Mouse (Mus musculus) kidney, embryonic 14.5 days (tissue): ENCODE measurements at regions not wholly inside any gene's neighbourhood (a gene's known extent, or its start where the extent isn't known, plus 50 kb on each side); places are given as distances from the start of the nearest gene placed in this dataset.

Experiments used
- ATAC-seq: fragments of 200-750 bp; cut with Nextera tagmentation; 2 replicates; pipeline ENCODE4 v1.8.0; 2017; ENCODE audit warnings: moderate number of reproducible peaks, mild to moderate bottlenecking, moderate TSS enrichment, moderate library complexity; ENCODE audit not compliant: low FRiP score, low TSS enrichment
- H3K27ac ChIP-seq: fragments of 300-500 bp; sonication (generic); 2 replicates; pipeline ENCODE4 v1.5.1; 2014; ENCODE audit warnings: low read depth, mild to moderate bottlenecking, low read length, moderate library complexity, mixed read lengths
- H3K27me3 ChIP-seq: fragments of 300-500 bp; sonication (generic); 2 replicates; pipeline ENCODE4 v1.6.1; 2014; ENCODE audit warnings: mild to moderate bottlenecking, low read length; ENCODE audit not compliant: control insufficient read depth, insufficient read depth
- H3K36me3 ChIP-seq: fragments of 300-500 bp; sonication (generic); 2 replicates; pipeline ENCODE4 v1.6.1; 2014; ENCODE audit warnings: low read length, mixed read lengths; ENCODE audit not compliant: control insufficient read depth, insufficient read depth
- H3K4me1 ChIP-seq: fragments of 300-500 bp; sonication (generic); 2 replicates; pipeline ENCODE4 v1.6.1; 2014; ENCODE audit warnings: low read length, mixed read lengths; ENCODE audit not compliant: control insufficient read depth, insufficient read depth
- H3K4me2 ChIP-seq: fragments of 300-500 bp; sonication (generic); replicated peaks from 2 replicates; pipeline ENCODE4 v1.6.1; 2014; ENCODE audit warnings: low read depth, mild to moderate bottlenecking, low read length
- H3K4me3 ChIP-seq: fragments of 300-500 bp; sonication (generic); 2 replicates; pipeline ENCODE4 v1.5.1; 2014; ENCODE audit warnings: mild to moderate bottlenecking, low read length
- H3K9ac ChIP-seq: fragments of 300-500 bp; sonication (generic); 2 replicates; pipeline ENCODE4 v1.6.1; 2014; ENCODE audit warnings: low read depth, mild to moderate bottlenecking, low read length, moderate library complexity
- H3K9me3 ChIP-seq: fragments of 300-500 bp; sonication (generic); 2 replicates; pipeline ENCODE4 v1.6.1; 2016; ENCODE audit warnings: low read length; ENCODE audit not compliant: control insufficient read depth
- WGBS: fragments of 180-500 bp; shearing (Covaris S2); extraction: QIAGEN DNeasy Blood & Tissue Kit; methylation state at CpG from one replicate; pipeline ENCODE4 v1.1.7; 2014; 5-methylcytosine and 5-hydroxymethylcytosine counted together

DNA sequence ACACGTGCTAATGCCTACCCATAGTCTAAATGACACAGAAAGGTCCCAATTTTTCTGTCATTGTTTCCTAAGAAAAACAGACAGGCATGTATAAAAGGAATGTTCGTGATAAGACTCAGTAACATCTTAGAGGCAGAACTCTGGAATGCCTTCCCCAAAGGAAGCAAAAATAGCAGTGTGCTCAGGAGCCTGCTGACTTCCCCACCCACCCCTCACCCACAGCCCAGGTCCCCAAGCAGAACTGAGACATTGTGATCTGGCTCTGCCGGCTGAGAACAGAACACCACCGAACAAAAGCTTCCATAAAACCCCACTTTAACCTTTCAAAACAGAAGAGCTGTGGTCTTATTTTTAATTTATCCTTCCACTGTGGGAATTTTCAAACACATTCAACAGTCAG, 286.1 kb downstream of the Qk start:
- 62% methylated on average over 4 of the region's 4 CpGs for WGBS
- Histone ChIP-seq H3K4me2 (no peak overlapping the region), H3K27ac (no peak overlapping the region), H3K9me3 (no peaks in the 10 kb centered on the region), H3K4me1 (no peaks in the 10 kb centered on the region), H3K36me3 (no peaks in the 10 kb centered on the region), H3K9ac (no peak overlapping the region), H3K4me3 (no peak overlapping the region), H3K27me3 (no peaks in the 10 kb centered on the region)
- ATAC-seq = no peak

DNA sequence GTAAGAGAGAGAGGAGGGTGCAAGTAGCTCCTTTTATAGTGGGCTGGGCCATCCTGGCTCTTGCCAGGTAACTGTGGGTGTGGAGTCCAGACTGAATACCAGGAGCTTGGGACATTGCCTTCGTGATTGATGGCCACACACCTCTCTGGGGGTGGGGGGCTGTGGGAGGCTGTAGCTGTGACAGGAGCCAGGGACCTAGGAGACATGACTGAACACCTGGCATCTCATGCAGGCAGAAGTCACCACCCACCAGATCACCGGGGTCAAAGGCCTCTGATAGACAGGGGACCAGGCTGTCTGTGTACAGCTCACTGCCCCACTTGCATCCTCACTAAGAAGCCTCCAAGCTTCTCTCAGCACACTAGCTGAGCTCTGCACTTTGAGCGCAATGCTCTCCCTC, 288.6 kb downstream of the Qk start:
- no peak for ATAC-seq
- H3K36me3 ChIP-seq = no peaks in the 10 kb centered on the region
- WGBS = 76% methylated on average over 3 of the region's 3 CpGs

DNA sequence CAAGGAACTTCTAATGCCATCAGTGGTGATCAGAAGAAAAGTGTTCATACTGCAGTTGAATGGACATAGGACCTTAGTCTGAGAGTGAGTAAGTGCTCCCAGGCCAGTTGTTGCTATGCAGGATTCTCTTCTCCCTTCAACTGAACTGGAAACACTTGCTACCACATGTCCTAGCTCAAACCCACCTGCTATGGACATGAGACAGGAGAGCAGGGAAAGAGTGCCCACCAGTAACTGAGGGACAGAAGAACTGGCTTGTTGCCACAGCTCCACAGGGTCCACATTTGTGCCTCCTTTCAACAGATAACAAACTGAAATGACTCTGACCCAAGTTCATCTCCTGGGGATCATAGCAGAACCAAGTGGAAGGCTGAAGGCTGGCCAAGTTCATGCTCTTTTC, 292.9 kb downstream of the Qk start:
- Histone ChIP-seq H3K9ac (no peak overlapping the region), H3K27ac (no peak overlapping the region), H3K4me2 (no peak overlapping the region), H3K36me3 (no peaks in the 10 kb centered on the region), H3K9me3 (no peaks in the 10 kb centered on the region), H3K27me3 (no peaks in the 10 kb centered on the region), H3K4me3 (no peak overlapping the region), H3K4me1 (no peaks in the 10 kb centered on the region)
- ATAC-seq = no peak

More for the DNA sequence above, 288.6 kb downstream of the Qk start:
- no peak overlapping the region for H3K9ac ChIP-seq
- no peaks in the 10 kb centered on the region for H3K4me1 ChIP-seq
- no peak overlapping the region for H3K4me2 ChIP-seq
- no peak overlapping the region for H3K4me3 ChIP-seq
- no peak overlapping the region for H3K27ac ChIP-seq
- H3K27me3 ChIP-seq = no peaks in the 10 kb centered on the region
- H3K9me3 ChIP-seq = no peaks in the 10 kb centered on the region

DNA sequence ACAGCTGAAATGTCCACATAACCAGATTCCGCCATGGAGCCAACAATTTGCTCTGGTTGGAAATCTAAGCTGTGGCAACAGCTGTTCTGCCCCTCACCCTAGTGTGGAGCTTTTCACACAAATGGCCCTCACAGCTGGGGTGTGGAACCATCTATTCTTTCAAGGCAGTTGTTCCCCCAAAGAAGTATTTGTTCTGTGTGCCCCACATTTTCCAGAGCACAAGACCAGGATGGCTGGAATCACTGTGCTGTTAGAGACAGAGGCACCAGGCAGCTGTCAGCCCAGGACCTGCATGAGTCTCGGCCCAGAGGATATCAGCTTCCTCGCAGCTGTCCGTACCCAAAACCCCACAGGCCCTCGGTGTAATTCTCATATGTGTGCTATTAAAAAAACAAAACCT, 294.4 kb downstream of the Qk start:
- Histone ChIP-seq H3K27ac (no peak overlapping the region), H3K4me2 (no peak overlapping the region), H3K36me3 (no peaks in the 10 kb centered on the region), H3K4me1 (no peaks in the 10 kb centered on the region), H3K9me3 (no peaks in the 10 kb centered on the region), H3K9ac (no peak overlapping the region), H3K4me3 (no peak overlapping the region), H3K27me3 (no peaks in the 10 kb centered on the region)
- no peak for ATAC-seq
- 72% methylated on average over 5 of the region's 5 CpGs for WGBS

DNA sequence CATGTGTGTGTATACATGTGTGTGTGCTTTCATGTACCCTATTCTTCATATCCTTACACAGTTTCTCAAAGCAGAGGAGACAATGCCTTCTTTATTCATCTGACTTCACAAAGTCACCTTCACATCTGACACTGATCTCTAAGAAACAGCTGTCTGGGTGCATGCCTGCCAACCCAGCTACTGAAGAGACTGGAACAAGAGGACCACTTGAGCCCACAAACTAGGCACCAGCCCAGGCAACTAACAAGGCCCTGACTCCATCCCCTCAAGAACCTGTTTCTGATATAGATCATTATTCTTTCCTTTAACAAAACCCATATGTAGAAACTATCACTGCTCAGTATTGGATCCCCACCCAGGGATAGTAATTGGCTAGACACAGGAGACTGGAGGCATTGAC, 295.3 kb downstream of the Qk start:
- H3K9ac ChIP-seq = no peak overlapping the region
- H3K9me3 ChIP-seq = no peaks in the 10 kb centered on the region
- no peak overlapping the region for H3K4me3 ChIP-seq
- no peaks in the 10 kb centered on the region for H3K27me3 ChIP-seq
- no peaks in the 10 kb centered on the region for H3K4me1 ChIP-seq
- H3K4me2 ChIP-seq = no peak overlapping the region
- ATAC-seq = no peak
- H3K36me3 ChIP-seq = no peaks in the 10 kb centered on the region
- H3K27ac ChIP-seq = no peak overlapping the region

DNA sequence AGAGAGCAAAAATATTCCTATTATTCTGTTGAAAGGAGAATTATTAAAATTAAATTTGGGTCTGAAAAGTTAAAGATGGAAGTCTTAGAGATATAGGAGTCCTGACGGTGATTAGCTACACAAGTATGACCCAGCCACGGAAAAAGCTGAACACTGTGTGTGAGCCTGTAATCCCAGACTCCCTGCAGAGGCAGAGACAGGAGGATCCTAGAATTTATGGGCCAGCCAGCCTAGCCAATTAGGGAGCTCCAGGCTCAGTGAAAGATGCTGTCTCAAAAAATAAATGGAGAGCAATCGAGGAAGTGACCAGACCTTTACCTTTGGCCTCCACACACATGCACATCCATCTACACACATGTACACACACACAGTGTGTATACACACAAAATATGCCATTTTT, 307.5 kb downstream of the Qk start:
- Histone ChIP-seq H3K4me1 (no peaks in the 10 kb centered on the region), H3K9me3 (no peaks in the 10 kb centered on the region), H3K27me3 (no peaks in the 10 kb centered on the region), H3K36me3 (no peaks in the 10 kb centered on the region), H3K4me3 (no peak overlapping the region), H3K4me2 (no peak overlapping the region), H3K9ac (no peak overlapping the region), H3K27ac (no peak overlapping the region)
- 47% methylated on average over 3 of the region's 3 CpGs for WGBS
- no peak for ATAC-seq

DNA sequence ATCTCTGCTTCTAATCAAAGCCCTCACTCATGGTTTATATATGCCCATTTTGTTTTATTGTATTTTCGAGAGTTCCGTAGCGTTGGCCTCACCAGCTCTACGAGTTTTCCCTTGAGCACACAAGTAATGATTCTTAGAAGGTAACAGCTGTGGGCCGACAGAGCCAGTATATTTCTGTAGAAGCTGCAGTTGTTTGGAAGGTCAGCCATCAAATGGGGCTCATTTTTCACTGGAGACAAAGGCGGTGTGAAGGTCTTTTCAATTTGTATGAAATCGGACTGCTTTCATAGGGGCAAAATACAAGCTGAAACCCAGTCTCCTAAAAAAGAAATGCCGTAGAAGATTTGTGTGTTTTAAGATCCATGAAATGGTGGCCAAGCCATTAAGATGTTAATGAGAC, 307.9 kb downstream of the Qk start:
- no peaks in the 10 kb centered on the region for H3K36me3 ChIP-seq
- no peak overlapping the region for H3K4me3 ChIP-seq
- no peak for ATAC-seq
- H3K27me3 ChIP-seq = no peaks in the 10 kb centered on the region
- no peak overlapping the region for H3K4me2 ChIP-seq
- no peaks in the 10 kb centered on the region for H3K4me1 ChIP-seq
- H3K9ac ChIP-seq = no peak overlapping the region
- no peaks in the 10 kb centered on the region for H3K9me3 ChIP-seq
- 45% methylated on average over 8 of the region's 8 CpGs for WGBS
- no peak overlapping the region for H3K27ac ChIP-seq

DNA sequence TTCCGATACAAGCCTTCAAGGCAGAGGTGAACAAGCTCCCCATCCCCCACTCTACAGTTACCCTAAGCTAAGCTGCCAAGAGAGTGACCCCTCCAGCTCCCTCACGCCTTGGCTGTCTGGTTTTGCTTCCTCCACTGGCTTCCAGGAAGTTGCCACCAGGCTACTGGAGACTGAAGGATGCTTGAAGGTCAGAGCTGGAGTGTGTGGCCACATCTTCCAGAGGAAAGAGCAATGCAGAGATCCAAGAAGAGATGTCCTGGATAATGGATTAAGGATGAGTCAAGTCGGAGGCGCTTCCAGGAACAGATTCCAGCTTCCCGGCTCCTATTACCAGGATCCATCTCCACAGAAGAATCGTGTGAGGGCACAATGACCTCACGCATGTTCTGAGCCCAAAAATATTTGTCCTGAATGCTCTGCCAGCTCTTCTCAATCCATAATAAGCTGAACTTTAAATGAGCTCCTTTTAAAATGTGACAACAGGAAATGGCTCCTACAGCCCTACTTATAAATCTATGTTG, 318.5 kb downstream of the Qk start:
- 50% methylated on average over 7 of the region's 7 CpGs for WGBS
- H3K4me1 ChIP-seq = 0 out of 2 replicates have a peak, but pooled peaks cover 4% of the 10 kb centered on the region
- H3K9ac ChIP-seq = no peak overlapping the region
- H3K27ac ChIP-seq = no peak overlapping the region
- no peak for ATAC-seq
- no peaks in the 10 kb centered on the region for H3K36me3 ChIP-seq
- no peak overlapping the region for H3K4me3 ChIP-seq
- no peak overlapping the region for H3K4me2 ChIP-seq
- H3K27me3 ChIP-seq = no peaks in the 10 kb centered on the region
- H3K9me3 ChIP-seq = no peaks in the 10 kb centered on the region

DNA sequence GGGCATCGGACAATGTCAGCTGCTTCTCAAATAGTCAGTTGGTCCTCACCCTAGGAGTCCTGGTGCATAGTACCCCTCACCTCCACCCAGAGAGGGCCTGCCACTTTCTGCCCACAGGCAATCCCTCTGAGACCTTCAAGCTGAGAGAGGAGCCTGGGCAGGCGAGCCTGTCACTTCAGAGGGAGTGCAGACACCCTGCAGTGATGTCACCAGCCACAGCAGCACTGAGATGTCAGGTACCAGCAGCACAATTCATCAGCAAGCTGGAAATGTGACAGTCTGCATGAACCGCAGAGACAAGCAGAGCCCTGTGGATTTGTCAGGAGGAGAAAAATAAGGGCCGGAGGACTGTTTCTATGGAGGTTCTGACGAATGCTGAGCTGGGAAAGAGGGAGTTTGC, 324.3 kb downstream of the Qk start:
- no peaks in the 10 kb centered on the region for H3K36me3 ChIP-seq
- no peak overlapping the region for H3K4me2 ChIP-seq
- H3K4me3 ChIP-seq = no peak overlapping the region
- no peaks in the 10 kb centered on the region for H3K4me1 ChIP-seq
- H3K9ac ChIP-seq = no peak overlapping the region
- H3K27me3 ChIP-seq = no peaks in the 10 kb centered on the region
- no peak for ATAC-seq
- H3K27ac ChIP-seq = no peak overlapping the region
- 71% methylated on average over 5 of the region's 5 CpGs for WGBS
- H3K9me3 ChIP-seq = no peaks in the 10 kb centered on the region

DNA sequence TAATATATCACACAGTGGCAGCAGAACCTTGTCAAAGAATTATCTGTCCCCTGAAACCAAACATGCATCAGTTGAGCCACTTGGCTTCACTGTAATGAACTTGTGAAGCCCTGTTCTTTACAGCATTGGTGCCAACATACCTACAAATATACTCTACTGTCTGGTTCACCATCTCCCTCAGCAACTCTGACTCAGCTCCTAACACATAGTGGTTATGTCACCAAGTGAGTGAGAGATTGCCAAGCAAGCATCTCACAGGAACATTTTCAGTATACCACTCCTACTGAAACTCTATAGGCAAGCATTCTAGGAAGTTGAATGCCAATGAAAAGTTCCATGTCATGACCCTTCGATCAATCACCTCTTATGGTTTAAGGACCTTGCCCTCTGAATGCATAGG, 321.2 kb upstream of the Pabpc6 start:
- Histone ChIP-seq H3K4me1 (no peaks in the 10 kb centered on the region), H3K9ac (no peak overlapping the region), H3K27ac (no peak overlapping the region), H3K27me3 (no peaks in the 10 kb centered on the region), H3K4me2 (no peak overlapping the region), H3K36me3 (no peaks in the 10 kb centered on the region), H3K9me3 (peaks cover 6% of the 10 kb centered on the region; the same call in 1 of the 2 replicates), H3K4me3 (no peak overlapping the region)
- WGBS = 83% methylated on average over 1 of the region's 1 CpGs
- ATAC-seq = no peak
